Mouse (Mus musculus): ENCODE measurements at regions not wholly inside any gene's neighbourhood (a gene's known extent, or its start where the extent isn't known, plus 50 kb on each side); places are given as distances from the start of the nearest gene placed in this dataset.

DNA sequence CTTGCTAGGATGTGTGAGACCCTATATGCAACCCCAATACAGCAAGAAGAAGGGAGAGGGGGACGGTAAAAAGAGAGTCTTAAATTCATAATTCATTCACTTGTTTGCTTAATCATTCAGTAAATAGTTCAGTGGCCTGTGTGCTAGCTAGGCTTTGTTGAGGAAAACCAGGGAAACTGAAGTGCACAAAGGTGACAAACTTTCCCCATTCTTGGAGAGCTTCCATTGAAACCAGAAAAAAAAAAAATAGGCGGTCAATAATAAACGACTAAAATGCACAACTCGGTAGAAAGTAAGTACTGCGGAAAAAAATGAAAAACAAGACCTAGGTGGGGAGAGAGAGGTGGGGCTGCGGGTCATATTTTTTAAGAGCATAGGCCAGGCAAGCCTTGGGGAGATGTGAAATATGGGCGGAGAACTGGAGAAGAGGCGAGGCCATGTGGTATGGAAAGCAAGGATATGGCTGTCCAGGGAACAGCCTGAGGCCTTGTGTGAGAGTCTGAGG is 72.3 kb upstream of the Hes1 start:
- DNase-seq (ENCODE audit: low read depth, low spot score), result no peak

DNA sequence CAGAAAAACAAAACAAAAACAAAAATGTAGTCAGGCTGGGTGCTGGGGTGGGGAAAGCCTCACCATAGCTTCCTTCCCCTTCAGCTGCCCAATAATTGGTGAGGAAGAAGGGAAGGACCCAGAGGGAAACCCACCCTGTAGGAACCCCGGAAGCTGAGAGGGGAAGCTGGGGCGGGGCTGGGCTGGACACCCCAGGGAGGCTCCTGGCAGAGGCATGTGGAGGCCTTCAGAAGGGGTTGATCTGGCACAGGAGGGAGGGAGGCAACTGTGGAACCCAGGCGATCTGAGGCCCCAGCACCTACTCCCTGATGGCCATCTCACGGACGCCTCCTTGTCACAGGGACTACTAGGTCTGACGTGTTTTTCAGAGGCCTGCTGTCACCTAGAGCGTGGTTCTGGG is 71.1 kb upstream of the Hes1 start:
- no peak for DNase-seq (ENCODE audit: low read depth, low spot score)

DNA sequence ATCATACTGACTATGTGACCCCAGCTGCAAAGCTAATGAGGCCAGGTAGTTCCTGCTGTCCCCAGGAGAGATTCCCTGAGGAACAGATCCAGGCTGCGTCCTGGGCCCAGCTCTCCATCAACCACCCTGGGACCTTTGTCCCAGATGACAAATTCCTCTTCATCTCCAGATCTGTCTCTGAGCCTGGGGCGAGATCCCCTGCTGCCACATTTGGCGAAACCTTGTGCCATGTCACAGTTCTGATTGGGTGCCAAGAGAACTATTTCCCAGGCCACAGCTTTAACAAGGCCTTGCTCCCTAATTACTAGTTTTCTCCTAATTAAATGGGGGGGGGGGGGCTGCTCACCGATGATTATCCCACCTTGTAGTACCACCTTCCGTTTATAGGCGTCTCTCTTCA is 70.6 kb upstream of the Hes1 start:
- DNase-seq (ENCODE audit: low read depth, low spot score), result no peak

DNA sequence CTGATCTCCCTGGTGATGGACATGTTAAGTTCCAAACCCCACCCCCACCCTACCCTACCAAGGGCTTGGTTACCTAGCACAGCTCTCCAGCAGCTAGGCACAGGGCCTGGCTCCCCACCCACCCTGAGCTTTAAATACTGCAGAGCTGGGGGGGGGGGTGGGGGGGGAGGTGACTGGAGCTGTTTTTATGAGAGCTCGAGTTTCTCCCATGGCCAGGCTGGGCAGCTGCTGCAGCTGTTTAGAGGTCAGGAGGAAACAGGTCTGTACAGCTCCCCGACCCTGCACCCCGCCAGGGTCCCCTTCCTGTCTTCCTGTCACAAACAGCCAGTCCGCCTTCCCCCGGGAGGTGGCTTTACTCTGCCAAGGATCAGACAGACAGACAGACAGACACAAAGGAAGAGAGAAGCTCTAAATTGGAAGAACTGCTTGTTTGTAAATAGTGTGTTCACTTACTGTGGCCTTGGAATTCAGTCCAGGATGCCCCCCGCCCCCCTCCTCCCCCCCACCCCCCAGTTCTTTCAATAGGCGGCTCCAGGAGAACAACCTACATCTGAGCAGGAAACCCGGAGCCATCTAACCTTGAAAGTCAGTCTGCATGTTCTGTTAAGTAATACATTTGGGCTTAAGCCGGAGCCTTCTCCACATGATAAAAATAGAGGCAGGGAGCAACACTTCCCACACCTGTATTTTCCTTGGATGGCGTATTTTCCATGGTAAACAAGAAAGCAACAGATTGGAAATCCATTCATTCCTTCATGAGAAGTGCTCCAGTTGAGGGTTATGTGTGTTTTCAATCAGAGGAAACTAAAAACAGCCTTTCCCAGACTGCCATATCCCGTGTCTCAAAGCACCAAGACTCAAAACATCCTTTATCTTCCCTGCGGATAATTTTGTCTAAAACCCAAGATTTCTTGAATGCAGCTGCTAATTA is 67.8 kb upstream of the Hes1 start:
- no peak for DNase-seq (ENCODE audit: low read depth, low spot score)

DNA sequence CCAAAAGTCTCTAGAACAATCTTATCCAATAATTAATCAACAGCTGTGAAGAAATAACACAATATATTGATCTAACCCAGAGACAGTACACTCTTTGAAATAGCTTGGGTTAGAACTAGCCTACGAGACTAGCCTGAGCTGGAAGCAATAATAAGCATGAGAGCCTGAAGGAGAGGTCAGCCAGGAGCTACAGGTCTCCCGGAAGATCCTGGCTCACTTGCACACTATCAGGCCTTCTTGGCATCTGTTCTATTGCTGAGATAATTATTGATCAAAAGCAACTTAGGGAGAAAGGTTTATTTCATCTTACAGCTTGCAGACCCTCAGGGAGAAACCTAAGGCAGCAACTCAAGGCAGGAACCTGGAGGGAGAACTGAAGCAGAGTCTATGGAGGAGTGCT is 64.0 kb upstream of the Hes1 start:
- no peak for DNase-seq (ENCODE audit: low read depth, low spot score)

DNA sequence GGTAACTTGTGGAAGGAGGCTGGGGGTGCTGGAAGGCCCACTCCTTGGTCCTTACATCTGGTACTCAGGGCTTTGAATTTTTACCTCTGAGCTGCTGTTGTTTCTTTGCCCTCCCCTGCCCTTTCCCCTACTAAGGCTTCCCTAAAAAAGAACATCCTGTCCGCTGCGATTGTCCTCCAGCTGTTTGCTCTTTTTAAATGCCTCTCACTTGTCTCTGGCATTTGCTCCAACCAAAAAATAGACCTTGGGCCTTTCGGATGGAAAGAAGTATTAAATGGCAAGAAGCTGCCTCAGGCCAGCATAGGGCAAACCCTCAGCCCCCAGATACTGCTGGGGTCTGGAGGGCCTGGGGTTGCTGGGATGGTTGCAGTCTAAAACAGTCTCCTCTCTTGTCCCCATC is 59.1 kb upstream of the Hes1 start:
- no peak for DNase-seq (ENCODE audit: low read depth, low spot score)

DNA sequence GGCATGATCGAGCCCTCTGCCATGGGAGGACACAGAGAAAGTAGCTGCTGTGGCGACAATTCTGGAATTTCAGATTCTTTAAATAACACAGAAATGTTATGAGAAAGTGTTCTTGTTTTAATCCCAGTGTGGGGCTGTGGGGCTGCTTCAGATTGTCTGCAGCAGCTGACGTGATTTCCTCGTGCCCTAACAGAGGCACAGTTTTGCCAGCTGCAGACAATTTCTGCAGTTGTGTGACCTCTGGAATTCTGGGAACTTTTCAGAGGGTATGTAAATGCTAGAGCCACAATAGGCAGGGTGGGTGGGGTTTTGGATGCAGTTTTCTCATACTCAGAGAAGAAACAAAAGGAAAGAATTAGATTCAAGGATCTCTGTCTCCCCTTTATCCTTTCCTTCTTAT is 57.4 kb upstream of the Hes1 start:
- no peak for DNase-seq (ENCODE audit: low read depth, low spot score)

DNA sequence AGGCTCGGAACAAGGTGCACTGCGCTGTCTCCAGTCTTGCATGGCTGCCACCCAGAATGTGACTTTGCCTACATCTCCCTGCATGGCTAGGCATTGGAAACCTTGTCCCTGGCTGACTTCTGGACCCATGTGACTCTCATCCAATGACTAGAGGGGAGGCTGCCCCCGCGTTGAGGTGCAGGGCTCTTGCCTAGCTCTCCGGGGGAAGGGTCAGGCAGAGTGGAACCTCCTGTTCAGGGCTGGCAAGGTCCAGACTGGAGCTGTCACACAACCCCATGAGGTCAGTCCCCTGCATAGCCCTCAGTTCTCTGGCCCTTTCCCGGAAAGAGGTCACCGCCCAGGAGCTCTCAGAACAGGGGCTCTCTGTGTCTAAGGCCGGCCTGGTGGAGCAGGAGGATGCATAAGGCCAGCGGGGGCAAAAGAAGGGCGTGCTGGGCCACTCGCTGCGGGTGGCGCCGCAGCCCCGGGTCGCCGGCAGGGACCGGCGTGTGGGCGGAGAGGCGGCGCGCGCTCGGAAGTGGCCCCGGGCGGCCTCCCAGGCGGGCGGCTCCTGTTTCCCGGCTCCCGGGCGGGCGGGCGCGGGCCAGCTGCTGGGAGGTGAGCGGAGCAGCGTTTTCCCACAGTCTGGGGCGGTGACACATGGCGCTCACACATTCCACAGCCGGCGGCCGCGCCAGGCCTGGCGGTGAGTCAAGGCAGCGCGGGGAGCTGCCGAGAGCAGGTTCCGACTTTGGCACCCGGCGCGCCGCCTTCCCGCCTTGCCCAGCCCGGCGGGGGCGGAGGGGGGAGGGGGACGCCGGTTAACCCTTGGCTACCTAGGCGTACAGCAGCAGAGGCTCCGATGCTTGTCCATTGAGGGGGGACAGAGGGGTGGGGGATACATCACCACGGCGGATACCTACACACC is 55.5 kb upstream of the Hes1 start:
- DNase-seq (ENCODE audit: low read depth, low spot score), result peak; percentile 64

DNA sequence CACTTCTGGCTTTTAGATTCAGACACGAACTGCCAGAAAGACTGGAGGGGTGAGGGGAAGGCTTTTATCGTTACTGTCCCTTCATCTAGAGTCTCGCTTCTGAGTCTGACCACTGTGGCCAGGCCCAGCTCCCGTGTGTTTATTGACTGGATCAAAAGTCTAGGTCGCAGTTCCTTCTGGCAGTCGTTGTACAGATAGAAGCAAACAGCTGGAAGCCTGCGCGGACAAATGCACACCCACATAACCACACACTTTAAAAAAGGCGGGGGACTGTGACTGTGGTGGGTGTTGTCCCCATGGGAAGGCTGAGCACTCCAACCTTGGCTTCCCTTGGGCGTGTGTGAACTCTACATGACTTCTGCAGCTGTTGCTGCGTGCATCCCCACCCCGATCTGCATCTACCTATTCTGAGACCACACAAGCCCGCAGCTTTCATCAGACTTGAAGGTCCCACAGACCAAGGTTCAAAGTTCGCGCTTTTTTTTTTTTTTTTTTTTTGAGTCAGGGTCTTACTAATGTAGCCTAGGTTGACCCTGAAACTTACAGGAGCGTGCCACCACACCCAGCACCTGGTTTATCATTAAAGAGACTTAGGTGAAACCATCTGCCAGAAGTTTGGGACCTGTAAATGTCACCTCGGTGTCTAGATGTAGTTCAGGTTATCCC is 54.5 kb upstream of the Hes1 start:
- peak; percentile 22 for DNase-seq (ENCODE audit: low read depth, low spot score)

DNA sequence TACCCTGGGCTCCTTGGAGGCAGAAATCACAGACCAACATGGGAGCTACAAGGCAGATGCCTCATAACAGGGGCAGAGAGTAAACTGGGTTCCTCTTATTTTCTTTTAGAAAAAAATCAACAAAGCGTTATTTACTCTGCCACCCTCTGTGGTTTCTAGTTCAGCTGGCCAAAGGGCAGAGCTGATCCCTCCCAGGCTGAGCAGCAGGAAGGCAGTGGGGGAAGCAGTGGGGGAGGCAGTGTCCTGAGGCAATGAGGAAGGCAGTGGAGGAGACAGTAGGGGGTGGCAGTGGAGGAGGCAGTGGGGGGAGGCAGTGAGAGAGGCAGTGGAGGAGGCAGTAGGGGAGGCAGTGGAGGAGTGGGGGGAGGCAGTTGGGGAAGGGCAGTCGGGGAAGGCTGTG is 51.1 kb upstream of the Hes1 start:
- no peak for DNase-seq (ENCODE audit: low read depth, low spot score)

DNA sequence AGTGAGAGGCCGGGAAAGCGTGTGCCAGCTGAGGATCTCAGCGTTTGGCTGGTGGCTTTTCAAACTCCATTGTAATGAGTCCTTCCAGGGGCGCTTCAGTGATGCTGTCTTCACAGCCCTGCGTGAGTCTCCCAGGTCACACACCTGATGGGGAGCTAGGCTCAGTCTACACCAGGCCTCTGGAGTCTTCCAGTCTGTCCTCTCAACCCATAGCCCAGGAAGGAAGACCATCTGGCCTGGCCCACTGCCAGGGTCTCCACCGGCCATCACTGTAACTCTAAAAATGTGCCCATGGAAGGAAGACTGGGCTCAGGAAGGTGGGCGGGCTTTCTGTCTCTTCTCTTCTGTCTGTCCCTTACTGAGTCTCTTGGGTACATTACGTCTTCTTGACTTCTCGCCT is 50.2 kb upstream of the Hes1 start:
- DNase-seq (ENCODE audit: low read depth, low spot score), result no peak
